Mouse (Mus musculus) lung, embryonic 16.5 days (tissue): ENCODE measurements at regions not wholly inside any gene's neighbourhood (a gene's known extent, or its start where the extent isn't known, plus 50 kb on each side); places are given as distances from the start of the nearest gene placed in this dataset.

Experiments used
- ATAC-seq: fragments of 200-750 bp; cut with Nextera tagmentation; 2 replicates; pipeline ENCODE4 v1.8.0; 2017; ENCODE audit warnings: low read depth, mild to moderate bottlenecking, moderate library complexity
- H3K27ac ChIP-seq: fragments of 300-500 bp; sonication (generic); 2 replicates; pipeline ENCODE4 v1.5.1; 2014; ENCODE audit warnings: mild to moderate bottlenecking, control low read depth, low read length
- H3K27me3 ChIP-seq: fragments of 300-500 bp; sonication (generic); 2 replicates; pipeline ENCODE4 v1.6.1; 2014; ENCODE audit warnings: low read depth, low read length, mixed read lengths; ENCODE audit not compliant: control insufficient read depth, insufficient read depth
- H3K36me3 ChIP-seq: fragments of 300-500 bp; sonication (generic); 2 replicates; pipeline ENCODE4 v1.6.1; 2014; ENCODE audit warnings: low read length; ENCODE audit not compliant: control insufficient read depth, insufficient read depth
- H3K4me1 ChIP-seq: fragments of 300-500 bp; sonication (generic); replicated peaks from 2 replicates; pipeline ENCODE4 v1.6.1; 2014; ENCODE audit warnings: low read length, mixed read lengths; ENCODE audit not compliant: control insufficient read depth, insufficient read depth
- H3K4me2 ChIP-seq: fragments of 300-500 bp; sonication (generic); 2 replicates; pipeline ENCODE4 v1.6.1; 2014; ENCODE audit warnings: low read depth, low read length, control low read depth
- H3K4me3 ChIP-seq: fragments of 300-500 bp; sonication (generic); 2 replicates; pipeline ENCODE4 v1.5.1; 2014; ENCODE audit warnings: mild to moderate bottlenecking, low read length, control low read depth
- H3K9ac ChIP-seq: fragments of 300-500 bp; sonication (generic); 2 replicates; pipeline ENCODE4 v1.6.1; 2014; ENCODE audit warnings: low read length, control low read depth
- H3K9me3 ChIP-seq: fragments of 300-500 bp; sonication (generic); 2 replicates; pipeline ENCODE4 v1.6.1; 2016; ENCODE audit warnings: low read length; ENCODE audit not compliant: control insufficient read depth
- WGBS: fragments of 180-500 bp; shearing (Covaris S2); extraction: QIAGEN DNeasy Blood & Tissue Kit; methylation state at CpG from one replicate; pipeline ENCODE4 v1.1.7; 2014; 5-methylcytosine and 5-hydroxymethylcytosine counted together

GRCm38 (mm10) chr3:34322527-34323210 is 241.5 kb upstream of the Dnajc19 start:
- Histone ChIP-seq H3K9me3 (no peaks in the 10 kb centered on the region), H3K9ac (no peak overlapping the region), H3K27ac (no peak overlapping the region), H3K4me3 (no peak overlapping the region), H3K27me3 (no peaks in the 10 kb centered on the region), H3K36me3 (no peaks in the 10 kb centered on the region), H3K4me1 (no peaks in the 10 kb centered on the region), H3K4me2 (no peak overlapping the region)
- WGBS = 24% methylated on average over 15 of the region's 15 CpGs
- ATAC-seq = no peak

DNA sequence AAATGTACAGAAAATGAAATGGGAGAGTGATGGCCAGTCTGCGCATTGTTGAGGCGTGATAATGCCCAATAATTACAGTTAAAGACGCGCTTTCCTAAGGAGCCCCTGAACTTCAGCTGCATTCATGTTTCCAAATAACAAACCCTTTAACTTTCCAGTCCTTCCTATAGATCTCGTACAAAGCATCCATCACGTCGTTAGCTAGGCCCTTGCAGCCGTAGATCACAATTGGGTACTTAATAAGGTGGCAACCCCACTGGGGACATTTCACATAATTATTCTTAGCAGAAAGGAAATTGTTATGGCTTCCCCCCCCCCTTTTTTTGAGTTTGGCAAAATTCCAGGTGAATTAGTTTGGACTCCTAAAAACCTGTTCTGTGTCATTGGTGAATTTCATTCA is 233.7 kb upstream of the Dnajc19 start:
- Histone ChIP-seq H3K4me3 (no peak overlapping the region), H3K36me3 (no peaks in the 10 kb centered on the region), H3K9me3 (no peaks in the 10 kb centered on the region), H3K4me2 (no peak overlapping the region), H3K4me1 (no peaks in the 10 kb centered on the region), H3K27ac (no peak overlapping the region), H3K27me3 (no peaks in the 10 kb centered on the region), H3K9ac (no peak overlapping the region)
- whole genome bisulfite sequencing = 82% methylated on average over 8 of the region's 8 CpGs
- no peak for ATAC-seq

GRCm38 (mm10) chr3:34314393-34314792 is 233.3 kb upstream of the Dnajc19 start:
- 76% methylated on average over 11 of the region's 11 CpGs for WGBS
- Histone ChIP-seq H3K4me1 (no peaks in the 10 kb centered on the region), H3K9me3 (no peaks in the 10 kb centered on the region), H3K4me3 (no peak overlapping the region), H3K27ac (no peak overlapping the region), H3K9ac (no peak overlapping the region), H3K4me2 (no peak overlapping the region), H3K36me3 (no peaks in the 10 kb centered on the region), H3K27me3 (no peaks in the 10 kb centered on the region)
- no peak for ATAC-seq

GRCm38 (mm10) chr3:34311944-34312343 is 230.8 kb upstream of the Dnajc19 start:
- no peak for ATAC-seq
- WGBS = 76% methylated on average over 6 of the region's 6 CpGs
- Histone ChIP-seq H3K4me3 (no peak overlapping the region), H3K4me1 (no peaks in the 10 kb centered on the region), H3K27ac (no peak overlapping the region), H3K9ac (no peak overlapping the region), H3K36me3 (no peaks in the 10 kb centered on the region), H3K9me3 (no peaks in the 10 kb centered on the region), H3K27me3 (no peaks in the 10 kb centered on the region), H3K4me2 (no peak overlapping the region)

DNA sequence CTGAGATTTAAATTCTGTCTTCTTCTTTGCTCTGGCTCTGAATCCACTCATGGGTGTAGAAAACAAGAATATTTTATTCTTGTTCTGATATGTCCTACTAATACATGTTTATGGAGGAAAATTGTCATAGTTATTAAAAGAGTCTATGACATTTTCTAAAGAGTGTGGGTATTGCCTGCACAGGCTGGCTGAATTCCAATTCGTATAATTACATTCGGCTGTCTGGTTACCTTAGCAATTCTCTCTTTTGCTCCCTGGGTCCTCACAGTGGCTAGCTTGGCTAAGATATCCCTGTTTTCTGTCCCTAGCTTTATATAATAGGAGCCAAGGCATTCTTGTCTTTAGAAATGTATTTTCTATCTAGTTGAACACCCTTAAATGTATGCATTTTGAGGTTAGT is 218.5 kb upstream of the Dnajc19 start:
- 74% methylated on average over 2 of the region's 2 CpGs for WGBS
- H3K27me3 ChIP-seq = no peaks in the 10 kb centered on the region
- no peaks in the 10 kb centered on the region for H3K36me3 ChIP-seq
- H3K4me1 ChIP-seq = no peaks in the 10 kb centered on the region
- no peaks in the 10 kb centered on the region for H3K9me3 ChIP-seq
- no peak overlapping the region for H3K4me3 ChIP-seq
- H3K9ac ChIP-seq = no peak overlapping the region
- H3K4me2 ChIP-seq = no peak overlapping the region
- ATAC-seq = no peak
- H3K27ac ChIP-seq = no peak overlapping the region

DNA sequence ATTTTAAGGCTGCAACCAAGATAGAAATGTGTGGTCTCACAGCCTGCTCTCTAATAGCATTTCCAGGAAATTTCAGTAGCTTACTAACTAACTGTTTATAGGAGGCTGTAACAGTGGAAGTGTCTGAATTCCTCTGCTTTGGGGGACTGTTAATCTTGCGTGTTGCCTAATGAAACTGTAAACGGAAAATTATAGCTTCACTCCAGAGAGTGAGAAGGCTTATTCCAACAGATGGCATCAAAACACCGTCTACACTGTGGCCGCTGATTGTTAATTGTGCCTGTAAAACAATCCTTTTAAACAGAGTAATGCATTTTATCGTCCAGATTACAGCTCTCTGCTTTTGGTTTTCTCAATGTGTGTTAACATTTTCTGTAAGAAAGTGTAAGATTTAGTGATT is 206.7 kb upstream of the Dnajc19 start:
- Histone ChIP-seq H3K9ac (no peak overlapping the region), H3K4me1 (no peaks in the 10 kb centered on the region), H3K27ac (no peak overlapping the region), H3K9me3 (no peaks in the 10 kb centered on the region), H3K27me3 (no peaks in the 10 kb centered on the region), H3K36me3 (no peaks in the 10 kb centered on the region), H3K4me3 (no peak overlapping the region), H3K4me2 (no peak overlapping the region)
- WGBS = 66% methylated on average over 5 of the region's 5 CpGs
- no peak for ATAC-seq

DNA sequence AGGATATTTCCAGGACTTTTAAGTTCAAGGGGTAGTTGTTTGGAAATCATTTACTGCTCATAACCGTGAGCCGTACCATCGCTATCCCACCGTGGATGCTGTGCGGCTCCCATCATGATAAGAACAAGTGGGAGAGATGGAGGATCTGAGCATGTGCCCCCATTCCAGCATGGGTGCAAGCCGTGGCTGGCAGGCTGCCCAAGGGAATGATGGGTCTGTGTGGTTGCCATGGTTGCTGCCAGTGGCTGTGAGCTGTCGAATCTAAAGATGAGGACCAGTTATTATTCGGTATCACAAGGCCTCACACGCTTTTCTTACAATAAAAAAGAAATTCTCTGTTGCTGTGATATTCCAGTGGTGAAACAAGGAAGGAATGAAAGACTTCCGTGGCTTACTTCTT is 189.0 kb upstream of the Dnajc19 start:
- WGBS = 80% methylated on average over 10 of the region's 10 CpGs
- no peaks in the 10 kb centered on the region for H3K36me3 ChIP-seq
- H3K4me3 ChIP-seq = no peak overlapping the region
- H3K9ac ChIP-seq = no peak overlapping the region
- no peak for ATAC-seq
- no peaks in the 10 kb centered on the region for H3K9me3 ChIP-seq
- no peaks in the 10 kb centered on the region for H3K4me1 ChIP-seq
- H3K27ac ChIP-seq = no peak overlapping the region
- no peaks in the 10 kb centered on the region for H3K27me3 ChIP-seq
- H3K4me2 ChIP-seq = no peak overlapping the region

GRCm38 (mm10) chr3:34266462-34266861 is 185.3 kb upstream of the Dnajc19 start:
- no peaks in the 10 kb centered on the region for H3K9me3 ChIP-seq
- H3K27ac ChIP-seq = no peak overlapping the region
- H3K4me2 ChIP-seq = no peak overlapping the region
- H3K36me3 ChIP-seq = no peaks in the 10 kb centered on the region
- H3K27me3 ChIP-seq = no peaks in the 10 kb centered on the region
- no peaks in the 10 kb centered on the region for H3K4me1 ChIP-seq
- ATAC-seq = no peak
- 58% methylated on average over 12 of the region's 12 CpGs for WGBS
- H3K4me3 ChIP-seq = no peak overlapping the region
- no peak overlapping the region for H3K9ac ChIP-seq

DNA sequence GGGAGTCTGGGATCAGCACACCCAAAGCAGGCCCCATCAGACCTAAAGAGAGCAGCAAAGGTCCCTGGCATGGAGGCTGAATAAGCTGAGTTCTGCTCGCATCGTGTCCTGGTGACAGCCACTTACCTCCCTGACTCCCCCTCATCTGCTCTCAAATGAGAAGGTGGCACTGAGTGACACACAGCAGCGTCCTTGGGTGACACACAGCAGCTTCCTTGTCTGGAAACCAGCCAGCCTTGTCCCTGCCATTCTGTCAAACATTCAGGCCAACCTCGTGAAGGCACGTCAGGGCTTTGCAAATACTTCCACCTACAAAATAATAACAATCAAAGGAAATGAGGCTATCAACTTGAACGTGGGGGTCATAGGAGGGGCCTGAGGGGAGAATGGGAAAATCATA is 183.7 kb upstream of the Dnajc19 start:
- Histone ChIP-seq H3K27me3 (no peaks in the 10 kb centered on the region), H3K9me3 (no peaks in the 10 kb centered on the region), H3K4me3 (no peak overlapping the region), H3K36me3 (no peaks in the 10 kb centered on the region), H3K9ac (no peak overlapping the region), H3K4me2 (no peak overlapping the region), H3K4me1 (no peaks in the 10 kb centered on the region), H3K27ac (no peak overlapping the region)
- no peak for ATAC-seq
- WGBS = 34% methylated on average over 6 of the region's 6 CpGs
